Mouse (Mus musculus) small intestine, adult 2 months (tissue): ENCODE results near the gene Stip1.

Experiments used
- CTCF ChIP-seq: fragments of 200-500 bp; IDR thresholded peaks from 2 replicates; pipeline ENCODE4 v1.5.1; 2012; ENCODE audit warnings: low read depth, mild to moderate bottlenecking, control low read depth, inconsistent platforms, low read length, moderate library complexity, mixed read lengths; ENCODE audit not compliant: insufficient replicate concordance, insufficient read length; ENCODE audit errors: extremely low read depth
- POLR2A ChIP-seq: fragments of 200-500 bp; IDR thresholded peaks from 2 replicates; pipeline ENCODE4 v1.6.1; 2012; ENCODE audit warnings: low read depth, mild to moderate bottlenecking, control low read depth, inconsistent platforms, low read length, moderate library complexity

- TF ChIP-seq CTCF (no peak), POLR2A (no peak)
Observed at GRCm38 (mm10) chr19:7044706-7045105, 4.9 kb upstream of the Stip1 start.
